Mouse (Mus musculus) pancreas, adult 10 weeks (tissue): ENCODE results near the gene Pbx4. TPM values are rescaled to one million over a fixed set of nuclear protein-coding genes. Genes with fewer than 3 reads are reported as not detected.

Experiments
- polyA plus RNA-seq: library from polyadenylated mRNA; stranded (reverse); fragments of 350-450 nt; fragmentation: Illumina TruSeq; extraction: RNeasy Lipid Tissue Mini Kit (QIAGEN cat#74804); gene quantifications from one replicate; pipeline ENCODE4 v1.2.3, GENCODE M21; 2015; ENCODE audit warnings: low read depth, low replicate concordance; ENCODE audit not compliant: insufficient read depth

The Pbx4 gene
- polyA plus RNA-seq = 1.4 TPM

GRCm38 (mm10) chr8:69832298-69832853, at the start of gene Pbx4:
TSS of gene Pbx4 (plus strand) at chr8:69832491.

GRCm38 (mm10) chr8:69790773-69791367, 41.4 kb upstream of the Pbx4 start, which contains the start of the genes Atp13a1 and Zfp866:
TSS of gene Atp13a1 (plus strand) at chr8:69791163.
TSS of gene Zfp866 (minus strand) at chr8:69791178.

GRCm38 (mm10) chr8:69808094-69808863, 24.0 kb upstream of the Pbx4 start, which contains the start of gene Gmip:
TSS of gene Gmip (plus strand) at chr8:69808679.

GRCm38 (mm10) chr8:69822386-69823191, 9.7 kb upstream of the Pbx4 start, which contains the start of gene Lpar2:
TSS of gene Lpar2 (plus strand) at chr8:69822429.

GRCm38 (mm10) chr8:69887289-69888243, 55.3 kb downstream of the Pbx4 start, which contains the start of gene Cilp2:
TSS of gene Cilp2 (minus strand) at chr8:69887687.

GRCm38 (mm10) chr8:69902163-69903062, 70.1 kb downstream of the Pbx4 start, which contains the start of the genes Tssk6, Ndufa13 and Yjefn3:
TSS of gene Tssk6 (plus strand) at chr8:69902184.
TSS of gene Ndufa13 (minus strand) at chr8:69902558.
TSS of gene Yjefn3 (minus strand) at chr8:69902712.

Other genes with a start within 250 kb of the Pbx4 start
- gene Zfp868, start 206.9 kb upstream of the Pbx4 start, polyA plus RNA-seq = 4.2 TPM
- 0.72 TPM for gene Zfp964, start 178.0 kb upstream of the Pbx4 start, polyA plus RNA-seq
- 7.2 TPM for gene Zfp869, start 121.8 kb upstream of the Pbx4 start, polyA plus RNA-seq
- 2.7 TPM for gene Zfp963, start 82.5 kb upstream of the Pbx4 start, polyA plus RNA-seq
- gene Gm20422, start 57.6 kb upstream of the Pbx4 start, polyA plus RNA-seq = not detected
- 21.2 TPM for gene Atp13a1, start 41.3 kb upstream of the Pbx4 start, polyA plus RNA-seq
- 4.9 TPM for gene Zfp866, start 41.3 kb upstream of the Pbx4 start, polyA plus RNA-seq
- gene Gmip, start 23.8 kb upstream of the Pbx4 start, polyA plus RNA-seq = 11.9 TPM
- 0.54 TPM for gene Lpar2, start 10.1 kb upstream of the Pbx4 start, polyA plus RNA-seq
- not detected for gene Cilp2, start 55.2 kb downstream of the Pbx4 start, polyA plus RNA-seq
- not detected for gene Tssk6, start 69.7 kb downstream of the Pbx4 start, polyA plus RNA-seq
- 45.3 TPM for gene Ndufa13, start 70.1 kb downstream of the Pbx4 start, polyA plus RNA-seq
- not detected for gene Yjefn3, start 70.2 kb downstream of the Pbx4 start, polyA plus RNA-seq
- 7.8 TPM for gene Gatad2a, start 163.9 kb downstream of the Pbx4 start, polyA plus RNA-seq
- 15.9 TPM for gene Mau2, start 210.2 kb downstream of the Pbx4 start, polyA plus RNA-seq
- 55.8 TPM for gene Sugp1, start 210.3 kb downstream of the Pbx4 start, polyA plus RNA-seq
- 10.5 TPM for gene Tm6sf2, start 240.4 kb downstream of the Pbx4 start, polyA plus RNA-seq